Mouse (Mus musculus): Measurements from ENCODE around the gene Zfp523. TPM values are rescaled to one million over a fixed set of nuclear protein-coding genes. Genes with fewer than 3 reads are reported as not detected.

The Zfp523 gene
- polyA plus RNA-seq, 1 experiment from 2014 or later = 40.3 TPM

DNA sequence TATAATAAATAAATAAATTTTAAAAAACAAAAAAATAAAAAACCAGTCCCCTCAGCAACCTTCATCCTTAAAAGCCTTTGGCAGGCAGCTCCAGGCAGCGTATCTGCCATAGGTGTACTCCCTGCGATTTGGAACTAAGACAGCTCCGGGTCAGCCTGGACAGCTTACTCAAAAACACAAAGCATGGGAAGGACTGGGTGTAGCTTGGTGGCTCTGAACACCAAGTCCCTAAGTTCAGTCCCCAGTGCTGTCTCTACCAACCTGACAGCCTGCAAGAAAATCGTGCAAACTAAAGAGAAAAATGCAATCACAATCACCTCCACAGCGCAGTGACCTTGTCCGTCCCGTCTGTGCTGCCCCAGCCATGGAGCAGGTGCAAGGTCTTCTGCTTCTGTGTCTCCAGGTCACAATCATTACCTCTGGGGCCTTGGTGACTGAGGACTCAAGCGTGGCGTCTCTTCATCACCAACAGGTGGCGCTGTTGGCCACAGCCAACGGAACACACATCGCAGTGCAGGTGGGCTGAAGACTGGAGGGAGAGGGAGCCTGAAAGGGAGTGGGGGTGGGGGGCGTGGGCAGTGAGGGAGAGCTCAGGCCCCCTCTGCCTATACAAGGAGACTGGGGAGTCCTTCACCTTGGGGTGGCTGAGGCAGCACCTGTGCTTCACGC is 27.3 kb downstream of the Zfp523 start:
- ATAC-seq = 0 out of 2 replicates have a peak, but pooled peaks have one; percentile 28
- WGBS = 40% methylated on average over 14 of the region's 14 CpGs
- no peak overlapping the region for H3K4me3 ChIP-seq (replicated peaks; ENCODE audit: low read length)
- peaks cover 9% of the 10 kb centered on the region; the same call in 1 of the 2 replicates for H3K36me3 ChIP-seq (ENCODE audit: control insufficient read depth, insufficient read depth)
- H3K27ac ChIP-seq (ENCODE audit: low read length) = no peak overlapping the region
- H3K4me2 ChIP-seq (ENCODE audit: low read length) = no peak overlapping the region
- no peaks in the 10 kb centered on the region for H3K9me3 ChIP-seq (ENCODE audit: control insufficient read depth, low read length)
- no peak overlapping the region for H3K9ac ChIP-seq (replicated peaks; ENCODE audit: low read depth, low read length)
- no peaks in the 10 kb centered on the region for H3K27me3 ChIP-seq (replicated peaks; ENCODE audit: control insufficient read depth, insufficient read depth, low read length)
- H3K4me1 ChIP-seq (replicated peaks; ENCODE audit: control insufficient read depth, insufficient read depth, low read length) = no peaks in the 10 kb centered on the region

DNA sequence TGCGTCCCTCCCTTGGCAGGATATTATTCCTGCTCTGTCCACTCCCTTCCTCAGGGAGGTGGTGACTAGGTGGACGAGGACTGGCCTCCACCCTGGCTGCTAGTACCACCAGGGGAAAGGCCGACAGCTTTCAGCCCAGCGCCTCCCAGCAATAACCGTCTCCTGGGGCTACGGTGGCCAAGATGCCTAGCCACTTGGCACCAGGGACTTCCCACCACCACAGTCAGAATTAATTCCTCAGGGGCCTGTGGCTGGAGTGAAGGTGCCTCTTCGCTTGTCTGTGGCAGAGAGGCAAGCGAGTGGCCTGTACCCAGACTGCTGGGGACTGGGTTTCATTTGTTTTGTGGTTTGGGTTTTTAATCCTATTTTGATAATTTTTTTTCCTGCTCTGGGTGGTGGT is 28.5 kb downstream of the Zfp523 start:
- WGBS = 94% methylated on average over 8 of the region's 8 CpGs
- no peak overlapping the region for H3K4me3 ChIP-seq (replicated peaks; ENCODE audit: low read length)
- no peak overlapping the region for H3K9ac ChIP-seq (replicated peaks; ENCODE audit: low read depth, low read length)
- H3K27ac ChIP-seq (ENCODE audit: low read length) = no peak overlapping the region
- peaks cover 9% of the 10 kb centered on the region; the same call in 1 of the 2 replicates for H3K36me3 ChIP-seq (ENCODE audit: control insufficient read depth, insufficient read depth)
- no peaks in the 10 kb centered on the region for H3K4me1 ChIP-seq (replicated peaks; ENCODE audit: control insufficient read depth, insufficient read depth, low read length)
- ATAC-seq = no peak
- no peaks in the 10 kb centered on the region for H3K9me3 ChIP-seq (ENCODE audit: control insufficient read depth, low read length)
- no peaks in the 10 kb centered on the region for H3K27me3 ChIP-seq (replicated peaks; ENCODE audit: control insufficient read depth, insufficient read depth, low read length)
- H3K4me2 ChIP-seq (ENCODE audit: low read length) = no peak overlapping the region

DNA sequence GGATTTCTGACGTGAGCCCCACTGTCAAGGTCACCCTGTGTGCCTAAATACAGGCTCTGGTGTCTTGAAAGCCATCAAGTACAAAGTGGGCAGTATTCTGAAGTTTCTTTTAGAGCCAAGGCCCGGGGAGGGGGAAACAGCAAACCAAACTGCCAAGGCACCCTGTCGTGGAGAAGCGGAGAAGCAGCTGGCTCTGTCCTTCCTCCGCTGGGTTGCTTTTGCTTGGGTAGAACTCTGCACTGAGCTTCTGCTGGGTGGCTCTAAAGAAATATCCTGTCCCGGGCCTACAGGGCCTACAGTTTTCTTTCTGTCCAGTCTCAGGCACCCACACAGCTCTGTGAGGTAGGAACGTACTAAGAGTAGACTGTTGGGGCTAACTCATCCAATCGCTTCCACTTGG is 30.2 kb downstream of the Zfp523 start:
- WGBS = 74% methylated on average over 8 of the region's 8 CpGs
- no peak for ATAC-seq
- no peaks in the 10 kb centered on the region for H3K9me3 ChIP-seq (ENCODE audit: control insufficient read depth, low read length)
- H3K4me2 ChIP-seq (ENCODE audit: low read length) = no peak overlapping the region
- no peak overlapping the region for H3K9ac ChIP-seq (replicated peaks; ENCODE audit: low read depth, low read length)
- no peak overlapping the region for H3K4me3 ChIP-seq (replicated peaks; ENCODE audit: low read length)
- H3K27ac ChIP-seq (ENCODE audit: low read length) = no peak overlapping the region
- no peaks in the 10 kb centered on the region for H3K27me3 ChIP-seq (replicated peaks; ENCODE audit: control insufficient read depth, insufficient read depth, low read length)
- no peaks in the 10 kb centered on the region for H3K4me1 ChIP-seq (replicated peaks; ENCODE audit: control insufficient read depth, insufficient read depth, low read length)
- peaks cover 3% of the 10 kb centered on the region; the same call in 1 of the 2 replicates for H3K36me3 ChIP-seq (ENCODE audit: control insufficient read depth, insufficient read depth)

DNA sequence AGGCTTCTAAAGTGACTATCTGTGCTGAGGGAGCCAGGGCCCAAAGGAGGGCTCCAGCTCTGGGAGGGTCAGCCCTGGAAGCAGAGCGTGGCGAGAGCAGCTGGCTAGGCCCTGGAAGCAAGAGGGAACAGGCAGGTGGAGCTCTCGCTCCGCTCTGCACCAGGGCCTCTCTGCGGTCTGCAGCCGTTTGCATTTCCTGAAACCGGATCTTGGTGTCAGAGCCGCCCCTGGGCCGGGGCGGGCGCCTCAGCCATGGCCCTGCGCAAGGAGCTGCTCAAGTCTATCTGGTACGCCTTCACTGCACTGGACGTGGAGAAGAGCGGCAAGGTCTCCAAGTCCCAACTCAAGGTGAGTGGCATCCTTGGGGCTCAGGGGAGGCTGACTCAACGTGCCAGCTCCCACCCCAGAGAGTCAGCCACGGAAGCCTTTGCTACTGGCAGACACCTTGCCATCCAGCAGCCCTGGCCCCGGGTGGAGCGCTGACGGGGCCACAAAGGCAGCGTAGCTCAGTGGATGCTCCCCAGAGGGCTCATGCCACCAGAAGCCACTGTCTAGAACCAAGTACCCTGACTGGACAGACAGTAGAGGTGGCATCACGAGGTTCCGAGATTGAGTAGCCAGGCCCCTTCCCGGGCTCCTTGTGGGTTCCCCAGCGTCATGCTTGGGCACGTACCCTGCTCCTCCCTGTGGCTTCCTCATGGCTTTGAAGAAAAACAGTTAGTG is 30.8 kb downstream of the Zfp523 start, which contains the start of gene Def6:
Gene Def6, plus strand, starts transcription at position 188 of the 723 bp plus-strand sequence.
- peaks cover 3% of the 10 kb centered on the region; the same call in 1 of the 2 replicates for H3K36me3 ChIP-seq (ENCODE audit: control insufficient read depth, insufficient read depth)
- ATAC-seq = no peak
- no peak within 1 kb of the TSS for H3K9ac ChIP-seq (replicated peaks; ENCODE audit: low read depth, low read length)
- no peaks in the 10 kb centered on the region for H3K9me3 ChIP-seq (ENCODE audit: control insufficient read depth, low read length)
- H3K4me2 ChIP-seq (ENCODE audit: low read length) = peak within 1 kb of the TSS; percentile 16; the same call in 1 of the 2 replicates
- H3K27me3 ChIP-seq (replicated peaks; ENCODE audit: control insufficient read depth, insufficient read depth, low read length) = no peaks in the 10 kb centered on the region
- peak within 1 kb of the TSS; percentile 0; the same call in 1 of the 2 replicates for H3K4me3 ChIP-seq (replicated peaks; ENCODE audit: low read length)
- WGBS = 27% methylated on average over 26 of the region's 26 CpGs
- H3K27ac ChIP-seq (ENCODE audit: low read length) = no peak within 1 kb of the TSS
- H3K4me1 ChIP-seq (replicated peaks; ENCODE audit: control insufficient read depth, insufficient read depth, low read length) = no peaks in the 10 kb centered on the region

DNA sequence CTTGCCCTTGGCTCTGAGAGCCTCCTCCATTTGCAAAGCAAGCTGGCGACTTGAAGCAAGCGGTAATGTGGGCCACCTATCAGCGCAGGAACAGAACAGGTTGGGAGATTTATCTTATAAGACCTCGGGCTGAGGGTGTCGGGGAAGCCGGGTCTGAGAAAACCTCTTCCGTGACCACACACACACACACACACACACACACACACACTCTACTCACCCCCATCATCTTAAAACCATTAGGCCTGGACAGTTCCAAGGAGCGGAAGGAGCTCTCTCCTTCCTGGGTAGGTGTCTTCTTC is 31.3 kb downstream of the Zfp523 start:
- 89% methylated on average over 8 of the region's 8 CpGs for WGBS
- Histone ChIP-seq H3K9ac (replicated peaks; ENCODE audit: low read depth, low read length) (no peak overlapping the region), H3K4me1 (replicated peaks; ENCODE audit: control insufficient read depth, insufficient read depth, low read length) (no peaks in the 10 kb centered on the region), H3K36me3 (ENCODE audit: control insufficient read depth, insufficient read depth) (no peaks in the 10 kb centered on the region), H3K27ac (ENCODE audit: low read length) (no peak overlapping the region), H3K27me3 (replicated peaks; ENCODE audit: control insufficient read depth, insufficient read depth, low read length) (no peaks in the 10 kb centered on the region), H3K9me3 (ENCODE audit: control insufficient read depth, low read length) (no peaks in the 10 kb centered on the region), H3K4me3 (replicated peaks; ENCODE audit: low read length) (no peak overlapping the region; the same call in 1 of the 2 replicates), H3K4me2 (ENCODE audit: low read length) (no peak overlapping the region)
- ATAC-seq = no peak

DNA sequence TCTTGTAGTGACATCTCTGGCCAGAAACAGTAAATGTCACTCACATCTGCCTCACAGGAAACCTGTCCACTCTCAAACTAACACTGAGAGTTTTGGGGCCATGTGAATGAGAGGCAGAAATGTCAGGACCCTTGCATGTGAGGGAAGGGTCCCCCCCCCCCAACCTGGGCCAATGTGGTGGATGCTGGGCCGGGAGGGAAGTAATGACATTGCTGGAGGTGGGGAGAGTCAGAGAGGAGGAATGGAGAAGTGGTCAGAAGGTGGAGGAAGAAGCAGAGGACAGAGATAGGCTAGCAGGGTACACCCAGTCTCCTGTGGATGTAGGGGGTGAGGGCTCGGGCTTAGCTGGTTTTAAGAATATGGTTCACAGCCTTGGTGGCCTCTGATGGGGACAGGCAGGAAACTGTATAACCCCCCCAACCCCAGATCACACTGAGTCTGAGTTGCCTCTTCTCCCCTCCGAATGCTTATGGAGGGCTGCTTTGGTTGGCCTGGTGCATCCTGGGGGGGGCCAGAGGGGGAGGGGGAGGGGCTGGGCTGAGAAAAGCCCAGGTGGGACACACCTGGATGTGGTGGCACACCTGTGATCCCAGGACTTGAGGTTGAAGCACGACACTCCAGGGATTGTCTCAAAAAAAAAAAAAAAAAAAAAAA is 32.7 kb downstream of the Zfp523 start:
- Histone ChIP-seq H3K4me2 (ENCODE audit: low read length) (no peak overlapping the region), H3K27me3 (replicated peaks; ENCODE audit: control insufficient read depth, insufficient read depth, low read length) (no peaks in the 10 kb centered on the region), H3K36me3 (ENCODE audit: control insufficient read depth, insufficient read depth) (no peaks in the 10 kb centered on the region), H3K27ac (ENCODE audit: low read length) (no peak overlapping the region), H3K9me3 (ENCODE audit: control insufficient read depth, low read length) (no peaks in the 10 kb centered on the region), H3K4me3 (replicated peaks; ENCODE audit: low read length) (no peak overlapping the region), H3K9ac (replicated peaks; ENCODE audit: low read depth, low read length) (no peak overlapping the region), H3K4me1 (replicated peaks; ENCODE audit: control insufficient read depth, insufficient read depth, low read length) (no peaks in the 10 kb centered on the region)
- ATAC-seq = no peak
- WGBS = 77% methylated on average over 4 of the region's 4 CpGs

DNA sequence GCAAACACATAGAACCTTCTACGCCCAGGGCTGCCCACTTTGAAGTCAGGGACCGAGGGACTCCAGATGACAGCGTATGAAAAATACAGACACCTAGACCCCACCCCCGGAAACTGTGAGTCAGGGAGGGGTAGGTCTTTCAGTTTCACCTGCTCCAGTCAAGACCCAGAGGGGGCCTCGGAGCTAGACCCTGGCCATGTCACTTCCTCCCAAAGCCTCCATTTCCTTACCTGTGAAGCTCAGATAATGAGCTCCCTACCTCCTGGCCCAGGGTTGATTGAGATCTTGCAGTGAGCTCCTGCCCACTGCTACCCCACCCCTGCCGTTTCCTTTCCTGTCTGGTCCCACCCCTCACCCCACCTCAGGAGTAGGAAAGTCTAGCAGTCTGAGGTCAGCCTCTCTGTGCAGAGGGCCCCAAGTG is 35.0 kb downstream of the Zfp523 start:
- Histone ChIP-seq H3K27ac (ENCODE audit: low read length) (no peak overlapping the region), H3K4me1 (replicated peaks; ENCODE audit: control insufficient read depth, insufficient read depth, low read length) (no peaks in the 10 kb centered on the region), H3K9ac (replicated peaks; ENCODE audit: low read depth, low read length) (no peak overlapping the region), H3K4me3 (replicated peaks; ENCODE audit: low read length) (no peak overlapping the region), H3K27me3 (replicated peaks; ENCODE audit: control insufficient read depth, insufficient read depth, low read length) (no peaks in the 10 kb centered on the region), H3K9me3 (ENCODE audit: control insufficient read depth, low read length) (no peaks in the 10 kb centered on the region), H3K4me2 (ENCODE audit: low read length) (no peak overlapping the region), H3K36me3 (ENCODE audit: control insufficient read depth, insufficient read depth) (no peaks in the 10 kb centered on the region)
- no peak for ATAC-seq
- WGBS = 74% methylated on average over 6 of the region's 6 CpGs

DNA sequence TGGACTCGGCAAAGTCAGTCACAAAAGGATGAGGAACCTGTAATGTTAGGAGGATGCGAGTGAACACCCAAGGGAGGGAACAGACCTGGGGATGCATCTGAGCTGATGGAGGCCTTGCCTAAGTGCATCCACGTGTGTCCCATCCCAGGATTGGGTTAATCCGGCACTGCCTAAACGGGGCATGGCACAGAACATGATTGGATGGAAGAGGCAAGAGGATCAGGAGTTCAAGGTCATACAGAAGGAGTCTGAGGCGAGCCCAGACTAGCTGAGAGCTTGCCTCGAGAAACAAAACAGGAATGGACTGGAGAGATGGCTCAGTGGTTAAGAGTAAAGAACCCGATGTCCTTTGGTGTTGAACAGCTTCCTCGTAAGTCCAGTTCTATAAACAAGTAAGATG is 35.5 kb downstream of the Zfp523 start:
- ATAC-seq = no peak
- no peak overlapping the region for H3K4me3 ChIP-seq (replicated peaks; ENCODE audit: low read length)
- H3K27me3 ChIP-seq (replicated peaks; ENCODE audit: control insufficient read depth, insufficient read depth, low read length) = no peaks in the 10 kb centered on the region
- 74% methylated on average over 9 of the region's 9 CpGs for WGBS
- H3K27ac ChIP-seq (ENCODE audit: low read length) = no peak overlapping the region
- H3K36me3 ChIP-seq (ENCODE audit: control insufficient read depth, insufficient read depth) = no peaks in the 10 kb centered on the region
- no peaks in the 10 kb centered on the region for H3K9me3 ChIP-seq (ENCODE audit: control insufficient read depth, low read length)
- no peaks in the 10 kb centered on the region for H3K4me1 ChIP-seq (replicated peaks; ENCODE audit: control insufficient read depth, insufficient read depth, low read length)
- no peak overlapping the region for H3K9ac ChIP-seq (replicated peaks; ENCODE audit: low read depth, low read length)
- no peak overlapping the region for H3K4me2 ChIP-seq (ENCODE audit: low read length)

DNA sequence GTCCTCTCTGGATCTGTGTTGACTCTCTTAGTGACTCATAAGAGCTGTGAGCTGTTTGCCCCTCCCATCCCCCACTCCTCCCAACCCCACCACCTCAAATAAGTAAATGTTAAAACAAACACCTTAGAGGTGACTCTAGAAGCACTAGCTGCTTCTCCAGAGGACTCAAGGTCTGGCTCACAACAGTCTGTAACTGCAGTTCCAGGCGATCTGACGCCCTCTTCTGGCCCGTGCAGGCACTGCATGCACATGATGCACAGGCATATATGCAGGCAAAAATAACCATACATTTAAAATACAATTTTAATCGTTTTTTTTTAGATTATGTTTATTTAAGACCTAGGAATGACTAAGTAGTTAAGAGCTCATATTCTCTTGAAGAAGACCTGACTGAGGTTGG is 36.3 kb downstream of the Zfp523 start:
- H3K4me2 ChIP-seq (ENCODE audit: low read length) = no peak overlapping the region
- WGBS = 36% methylated on average over 4 of the region's 4 CpGs
- ATAC-seq = no peak
- H3K27me3 ChIP-seq (replicated peaks; ENCODE audit: control insufficient read depth, insufficient read depth, low read length) = no peaks in the 10 kb centered on the region
- no peaks in the 10 kb centered on the region for H3K4me1 ChIP-seq (replicated peaks; ENCODE audit: control insufficient read depth, insufficient read depth, low read length)
- no peak overlapping the region for H3K27ac ChIP-seq (ENCODE audit: low read length)
- H3K4me3 ChIP-seq (replicated peaks; ENCODE audit: low read length) = no peak overlapping the region
- no peaks in the 10 kb centered on the region for H3K36me3 ChIP-seq (ENCODE audit: control insufficient read depth, insufficient read depth)
- H3K9me3 ChIP-seq (ENCODE audit: control insufficient read depth, low read length) = no peaks in the 10 kb centered on the region
- H3K9ac ChIP-seq (replicated peaks; ENCODE audit: low read depth, low read length) = no peak overlapping the region
